Mouse (Mus musculus): ENCODE results near the gene Nucks1. TPM values are rescaled to one million over a fixed set of nuclear protein-coding genes. Genes with fewer than 3 reads are reported as not detected.
A peak's percentile ranks its signal among the peaks of the same experiment; 100 is the strongest.

Gene Nucks1
- polyA plus RNA-seq, 1 experiment from 2014 or later: 129 TPM

DNA sequence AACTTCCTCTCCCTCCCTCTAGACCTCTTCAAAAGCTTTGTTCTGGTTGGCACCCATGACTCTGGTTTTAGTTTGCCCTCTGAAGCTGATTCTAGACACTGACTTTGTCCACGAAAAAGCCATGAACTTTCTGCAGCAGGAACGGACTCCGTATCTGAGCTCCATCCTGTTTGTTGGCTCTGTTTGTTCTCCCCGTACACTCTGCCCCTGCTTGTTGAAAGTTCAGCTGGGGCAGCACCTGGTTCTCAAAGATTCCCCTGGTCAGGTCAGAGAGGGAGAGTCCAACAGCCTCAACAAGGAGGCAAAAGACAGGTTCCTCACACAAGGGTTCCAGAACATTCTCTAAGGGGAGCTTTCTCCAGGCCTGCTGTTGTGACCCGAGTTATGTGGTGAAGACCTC lies 47.1 kb downstream of the Nucks1 start:
- Histone ChIP-seq H3K27ac (no peak overlapping the region), H3K27me3 (peaks cover 35% of the 10 kb centered on the region), H3K4me1 (peaks cover 8% of the 10 kb centered on the region; the same call in 1 of the 2 replicates), H3K4me3 (replicated peaks) (no peak overlapping the region), H3K9me3 (no peaks in the 10 kb centered on the region), H3K36me3 (replicated peaks) (no peaks in the 10 kb centered on the region), H3K9ac (no peak overlapping the region), H3K4me2 (no peak overlapping the region)
- 88% methylated on average over 5 of the region's 5 CpGs for WGBS
- no peak for ATAC-seq (ENCODE audit: low FRiP score)

DNA sequence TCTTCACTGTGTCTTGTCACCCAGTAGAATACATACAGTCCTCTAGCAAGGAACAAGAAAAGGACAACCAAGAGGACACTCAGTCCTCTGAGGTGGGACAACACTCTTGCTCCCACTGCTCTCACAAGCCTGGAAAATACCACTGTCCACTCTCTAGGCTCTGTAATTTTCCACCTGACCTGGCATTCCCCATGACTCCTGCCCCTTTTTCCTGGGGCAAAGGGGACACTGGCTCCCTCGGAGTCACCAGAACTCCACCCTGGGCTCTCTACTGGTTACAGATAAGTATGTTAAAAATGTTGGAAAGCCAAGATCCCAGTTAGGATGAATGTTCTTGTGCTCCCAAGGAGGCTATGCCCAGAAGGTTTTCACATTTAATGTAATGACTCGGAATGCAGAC lies 50.7 kb downstream of the Nucks1 start:
- Histone ChIP-seq H3K4me1 (peaks cover 31% of the 10 kb centered on the region), H3K4me2 (no peak overlapping the region), H3K9ac (no peak overlapping the region), H3K9me3 (no peaks in the 10 kb centered on the region), H3K36me3 (replicated peaks) (no peaks in the 10 kb centered on the region), H3K27ac (no peak overlapping the region), H3K4me3 (replicated peaks) (no peak overlapping the region), H3K27me3 (peaks cover 53% of the 10 kb centered on the region)
- WGBS: 60% methylated on average over 2 of the region's 2 CpGs
- ATAC-seq (ENCODE audit: low FRiP score): no peak

DNA sequence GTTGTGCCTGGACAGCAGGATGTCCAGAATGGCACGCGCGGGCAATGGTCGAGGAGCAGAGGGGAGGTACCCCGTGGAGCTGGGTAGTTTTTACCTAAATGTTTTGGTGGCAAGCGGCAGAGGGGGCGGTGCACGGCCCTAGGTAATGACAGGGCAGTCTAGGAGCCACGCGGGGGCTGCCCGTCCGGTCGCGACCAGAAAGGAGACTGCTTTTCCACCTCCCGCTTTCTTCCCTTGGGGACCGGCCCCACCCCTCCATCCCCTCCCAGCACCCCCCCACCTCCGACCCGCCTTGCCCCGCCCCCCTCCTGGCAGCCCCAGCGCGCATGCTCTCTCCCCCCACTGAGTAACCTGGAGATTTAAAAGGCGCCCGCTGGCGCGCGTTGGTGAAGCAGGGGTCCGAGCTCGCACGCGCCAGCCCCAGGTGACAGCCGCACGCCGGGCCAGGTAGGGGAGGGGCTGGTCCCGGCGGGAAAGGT lies 52.3 kb downstream of the Nucks1 start, which contains the start of gene Slc45a3:
Slc45a3 (plus strand) TSS at position 362 of the 479 bp plus-strand sequence.
- under 1% methylated on average over 35 of the region's 35 CpGs for WGBS
- Histone ChIP-seq H3K27me3 (peaks cover 53% of the 10 kb centered on the region), H3K4me2 (peak within 1 kb of the TSS; percentile 98), H3K4me1 (peaks cover 48% of the 10 kb centered on the region), H3K36me3 (replicated peaks) (no peaks in the 10 kb centered on the region), H3K27ac (no peak within 1 kb of the TSS), H3K9ac (peak within 1 kb of the TSS; percentile 85), H3K4me3 (replicated peaks) (peak within 1 kb of the TSS; percentile 90), H3K9me3 (no peaks in the 10 kb centered on the region)
- ATAC-seq (ENCODE audit: low FRiP score): peak; percentile 67

GRCm38 (mm10) chr1:131963085-131963951 lies 53.0 kb downstream of the Nucks1 start:
- peak; percentile 79 for ATAC-seq (ENCODE audit: low FRiP score)
- Histone ChIP-seq H3K4me2 (peak overlapping the region; percentile 98), H3K9me3 (no peaks in the 10 kb centered on the region), H3K4me3 (replicated peaks) (peak overlapping the region; percentile 90), H3K9ac (peak overlapping the region; percentile 85), H3K4me1 (peaks cover 54% of the 10 kb centered on the region), H3K27ac (no peak overlapping the region), H3K36me3 (replicated peaks) (no peaks in the 10 kb centered on the region), H3K27me3 (peaks cover 52% of the 10 kb centered on the region)
- under 1% methylated on average over 68 of the region's 76 CpGs for WGBS

GRCm38 (mm10) chr1:131964100-131964499 lies 53.8 kb downstream of the Nucks1 start:
- WGBS: 23% methylated on average over 5 of the region's 5 CpGs
- peaks cover 62% of the 10 kb centered on the region for H3K4me1 ChIP-seq
- no peaks in the 10 kb centered on the region for H3K9me3 ChIP-seq
- peaks cover 56% of the 10 kb centered on the region for H3K27me3 ChIP-seq
- no peak for ATAC-seq (ENCODE audit: low FRiP score)
- H3K9ac ChIP-seq: peak overlapping the region; percentile 85; the same call in 1 of the 2 replicates
- peak overlapping the region; percentile 98 for H3K4me2 ChIP-seq
- H3K4me3 ChIP-seq (replicated peaks): peak overlapping the region; percentile 90
- H3K27ac ChIP-seq: no peak overlapping the region
- H3K36me3 ChIP-seq (replicated peaks): no peaks in the 10 kb centered on the region

DNA sequence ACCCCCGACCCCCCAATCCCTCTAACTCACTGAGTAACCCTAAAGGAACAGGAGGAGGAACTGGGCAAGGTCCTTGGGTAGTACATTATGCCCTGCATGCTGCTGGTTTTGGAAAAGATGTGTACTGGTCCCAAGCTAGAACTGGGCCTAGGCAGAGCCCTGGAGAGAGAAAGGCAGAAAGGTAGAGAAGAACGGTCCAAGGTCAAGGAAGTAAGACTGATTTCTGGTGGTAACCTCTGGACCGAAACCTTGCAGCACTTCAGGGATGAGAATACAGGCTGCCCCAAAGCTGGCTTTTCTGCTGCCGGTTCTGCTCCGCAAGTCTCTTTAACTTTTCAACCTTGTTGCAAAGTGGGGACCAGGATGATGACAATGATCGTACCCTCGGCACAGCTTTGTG lies 54.2 kb downstream of the Nucks1 start:
- peak overlapping the region; percentile 98 for H3K4me2 ChIP-seq
- H3K4me1 ChIP-seq: peaks cover 65% of the 10 kb centered on the region
- H3K9me3 ChIP-seq: no peaks in the 10 kb centered on the region
- ATAC-seq (ENCODE audit: low FRiP score): no peak
- H3K27me3 ChIP-seq: peaks cover 56% of the 10 kb centered on the region
- H3K9ac ChIP-seq: no peak overlapping the region
- no peaks in the 10 kb centered on the region for H3K36me3 ChIP-seq (replicated peaks)
- no peak overlapping the region for H3K4me3 ChIP-seq (replicated peaks)
- 70% methylated on average over 7 of the region's 7 CpGs for WGBS
- H3K27ac ChIP-seq: no peak overlapping the region

DNA sequence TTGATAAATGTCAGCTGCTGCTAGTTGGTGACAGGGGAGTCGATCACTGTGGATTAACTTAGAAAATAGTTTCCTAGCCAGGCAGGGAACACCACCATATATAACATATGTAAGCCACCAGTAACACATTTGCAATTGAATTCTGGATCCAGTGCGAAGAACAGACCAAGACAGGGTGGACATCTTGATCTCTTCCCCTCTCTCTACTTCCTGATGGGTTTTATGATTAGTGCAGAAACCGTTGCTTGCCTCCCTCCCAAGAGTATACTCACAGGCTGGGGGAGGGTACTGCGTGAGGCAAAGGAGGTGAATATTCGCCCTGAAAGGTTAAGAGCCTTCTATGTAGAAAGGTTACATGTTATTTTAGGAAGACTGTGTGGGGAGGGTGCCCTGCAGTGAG lies 55.5 kb downstream of the Nucks1 start:
- Histone ChIP-seq H3K9me3 (no peaks in the 10 kb centered on the region), H3K27me3 (peaks cover 48% of the 10 kb centered on the region), H3K27ac (no peak overlapping the region), H3K4me2 (no peak overlapping the region), H3K36me3 (replicated peaks) (no peaks in the 10 kb centered on the region), H3K4me1 (peaks cover 77% of the 10 kb centered on the region), H3K9ac (no peak overlapping the region), H3K4me3 (replicated peaks) (no peak overlapping the region)
- 51% methylated on average over 5 of the region's 5 CpGs for WGBS
- no peak for ATAC-seq (ENCODE audit: low FRiP score)

GRCm38 (mm10) chr1:131967336-131967735 lies 57.0 kb downstream of the Nucks1 start:
- no peak for ATAC-seq (ENCODE audit: low FRiP score)
- Histone ChIP-seq H3K27ac (no peak overlapping the region), H3K9me3 (no peaks in the 10 kb centered on the region), H3K36me3 (replicated peaks) (no peaks in the 10 kb centered on the region), H3K4me1 (peaks cover 90% of the 10 kb centered on the region), H3K4me3 (replicated peaks) (no peak overlapping the region), H3K27me3 (peaks cover 35% of the 10 kb centered on the region), H3K4me2 (no peak overlapping the region), H3K9ac (no peak overlapping the region)
- 88% methylated on average over 7 of the region's 7 CpGs for WGBS

DNA sequence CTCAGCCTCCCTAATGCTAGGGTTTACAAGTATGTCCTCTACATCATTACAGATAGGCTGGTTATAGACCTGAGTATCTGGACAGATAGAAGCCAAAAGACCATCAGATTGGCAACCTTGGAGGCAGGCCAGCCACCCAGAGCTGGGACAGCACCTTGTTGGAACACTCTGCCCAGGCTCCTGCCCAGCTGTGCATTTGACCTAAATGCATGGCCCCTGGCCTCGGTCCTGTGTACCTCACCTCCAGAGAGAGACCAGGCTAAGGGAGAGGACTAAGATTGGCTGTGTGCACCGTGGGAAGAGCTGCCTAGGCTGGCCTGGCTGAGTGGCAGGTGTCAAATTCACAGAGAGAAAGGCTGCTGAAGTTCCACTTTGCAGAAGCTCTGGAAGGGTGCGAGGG lies 58.2 kb downstream of the Nucks1 start:
- Histone ChIP-seq H3K4me3 (replicated peaks) (no peak overlapping the region), H3K9ac (no peak overlapping the region), H3K4me2 (no peak overlapping the region), H3K9me3 (no peaks in the 10 kb centered on the region), H3K36me3 (replicated peaks) (no peaks in the 10 kb centered on the region), H3K27ac (no peak overlapping the region), H3K4me1 (peaks cover 96% of the 10 kb centered on the region), H3K27me3 (peaks cover 26% of the 10 kb centered on the region)
- no peak for ATAC-seq (ENCODE audit: low FRiP score)
- WGBS: 33% methylated on average over 3 of the region's 3 CpGs

DNA sequence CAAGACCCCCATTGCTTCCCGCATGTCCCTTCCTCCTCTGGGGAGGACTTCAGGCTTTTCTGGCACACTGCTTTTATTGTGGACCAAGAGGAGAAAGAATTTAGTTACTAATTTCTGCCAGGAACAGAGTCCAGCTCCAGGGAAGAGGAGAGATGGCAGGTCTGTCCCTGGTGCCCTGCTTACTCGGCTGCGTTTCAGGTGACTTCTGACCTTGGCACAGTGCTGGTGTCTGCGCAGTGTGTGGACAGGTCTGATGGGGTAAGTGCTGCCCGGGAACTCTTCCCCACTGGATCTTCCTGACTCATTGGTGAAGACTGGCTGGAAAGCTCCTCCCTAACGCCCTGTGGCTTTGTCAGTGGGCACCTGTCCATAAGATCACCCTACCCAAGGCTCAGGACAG lies 58.6 kb downstream of the Nucks1 start:
- Histone ChIP-seq H3K9ac (no peak overlapping the region), H3K4me3 (replicated peaks) (no peak overlapping the region), H3K4me2 (no peak overlapping the region), H3K9me3 (no peaks in the 10 kb centered on the region), H3K27ac (no peak overlapping the region), H3K4me1 (peaks cover 96% of the 10 kb centered on the region), H3K36me3 (replicated peaks) (no peaks in the 10 kb centered on the region), H3K27me3 (peaks cover 22% of the 10 kb centered on the region)
- 67% methylated on average over 6 of the region's 6 CpGs for WGBS
- no peak for ATAC-seq (ENCODE audit: low FRiP score)

- H3K4me1 ChIP-seq: peaks cover 93% of the 10 kb centered on the region
- no peak overlapping the region for H3K4me3 ChIP-seq (replicated peaks)
- WGBS: 52% methylated on average over 4 of the region's 4 CpGs
- H3K27me3 ChIP-seq: peaks cover 14% of the 10 kb centered on the region
- H3K27ac ChIP-seq: no peak overlapping the region
- H3K36me3 ChIP-seq (replicated peaks): no peaks in the 10 kb centered on the region
- no peak overlapping the region for H3K9ac ChIP-seq
- ATAC-seq (ENCODE audit: low FRiP score): no peak
- no peak overlapping the region for H3K4me2 ChIP-seq
- H3K9me3 ChIP-seq: no peaks in the 10 kb centered on the region
These were observed 59.5 kb downstream of the Nucks1 start for GRCm38 (mm10) chr1:131969825-131970224.

DNA sequence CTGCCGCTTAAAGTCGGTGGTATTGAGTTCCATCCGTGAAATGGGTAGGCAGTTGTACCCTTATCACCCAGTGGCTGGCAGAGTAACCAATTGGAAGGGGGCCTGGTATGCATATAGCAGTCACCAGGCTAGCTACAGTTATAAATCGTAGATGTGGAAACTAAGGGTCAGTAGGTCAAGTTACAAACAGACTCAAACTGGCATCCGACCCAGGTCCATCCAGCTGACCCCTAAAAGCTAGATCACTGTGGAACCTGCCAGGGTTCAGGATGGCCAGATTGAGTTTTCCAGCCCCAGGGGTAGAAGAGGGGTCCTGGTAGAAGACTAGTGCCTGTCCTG lies 60.0 kb downstream of the Nucks1 start:
- no peak for ATAC-seq (ENCODE audit: low FRiP score)
- H3K9ac ChIP-seq: no peak overlapping the region
- H3K4me1 ChIP-seq: peaks cover 94% of the 10 kb centered on the region
- no peaks in the 10 kb centered on the region for H3K9me3 ChIP-seq
- H3K27me3 ChIP-seq: peaks cover 12% of the 10 kb centered on the region; the same call in 1 of the 2 replicates
- peak overlapping the region; percentile 95 for H3K27ac ChIP-seq
- peak overlapping the region; percentile 42; the same call in 1 of the 2 replicates for H3K4me2 ChIP-seq
- 39% methylated on average over 5 of the region's 5 CpGs for WGBS
- H3K4me3 ChIP-seq (replicated peaks): no peak overlapping the region
- no peaks in the 10 kb centered on the region for H3K36me3 ChIP-seq (replicated peaks)
